Mouse (Mus musculus): ENCODE results near the gene Gcm1.

DNA sequence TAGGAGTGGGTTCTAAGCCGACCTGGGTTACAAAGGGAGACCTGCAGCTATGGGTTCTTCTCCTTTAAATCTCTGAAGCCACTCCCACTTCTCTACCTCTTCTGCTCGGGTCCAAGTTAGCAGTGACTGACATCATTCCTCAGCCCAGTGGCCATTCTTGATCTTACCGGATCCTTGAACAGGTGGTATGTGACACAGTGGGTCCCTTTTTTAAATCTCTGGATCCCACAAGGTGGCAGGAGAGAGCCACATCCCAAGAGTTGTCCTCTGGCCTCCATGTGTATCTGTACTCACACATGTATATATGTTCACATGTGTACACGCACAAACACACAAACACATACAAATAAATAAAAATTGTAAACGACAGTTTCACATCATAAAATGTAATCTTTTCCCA is 16.4 kb upstream of the Gcm1 start:
- TF ChIP-seq CTCF (IDR thresholded peaks at IDR 0.05; ENCODE audit: low read depth) (peak; percentile 35; the same call in 1 of the 2 replicates), EP300 (IDR thresholded peaks at IDR 0.05; ENCODE audit: low read depth) (no peak)
